Mouse (Mus musculus): Measurements from ENCODE around the gene Fads6. TPM values are rescaled to one million over a fixed set of nuclear protein-coding genes. Genes with fewer than 3 reads are reported as not detected.

Fads6 gene
- total RNA-seq, 2 experiments from 2014 or later: 1.2 TPM

Small RNA genes within 50 kb of the gene (microRNA-seq; reads per million reads assigned to microRNA genes)
- gene Gm25837 (ENCODE audit: borderline number of aligned reads in 2 of 2): 0 reads per million in 2 experiments

Other genes starting within 250 kb of the Fads6 start
- gene Cd300ld3, start 249.3 kb downstream of the Fads6 start, total RNA-seq (2021): 10 to 100 TPM in 1 of 2 experiments, 1 to 10 TPM in 1; 8.3 to 10.1 TPM
- under 1 TPM; 0.22 to 0.49 TPM for gene Cd300e, start 235.5 kb downstream of the Fads6 start, total RNA-seq (2021)
- gene Rab37, start 206.2 kb downstream of the Fads6 start, total RNA-seq (2021): under 1 TPM; 0.54 to 0.72 TPM
- gene Cd300lf, start 163.7 kb downstream of the Fads6 start, total RNA-seq (2021): under 1 TPM; 0.08 to 0.33 TPM
- gene Slc9a3r1, start 134.3 kb downstream of the Fads6 start, total RNA-seq (2021): 10 to 100 TPM in 1 of 2 experiments, 1 to 10 TPM in 1; 9.9 to 10.5 TPM
- 10 to 100 TPM; 10.4 to 12.5 TPM for gene Tmem104, start 110.2 kb downstream of the Fads6 start, total RNA-seq (2021)
- 10 to 100 TPM; 19.8 to 28.0 TPM for gene Nat9, start 109.8 kb downstream of the Fads6 start, total RNA-seq (2021)
- gene Grin2c, start 30.4 kb downstream of the Fads6 start, total RNA-seq (2021): under 1 TPM; 0.11 to 0.25 TPM
- 1 to 10 TPM; 9.5 to 9.7 TPM for gene Fdxr, start 20.6 kb downstream of the Fads6 start, total RNA-seq (2021)
- gene Otop2, start 9.5 kb upstream of the Fads6 start, total RNA-seq (2021): not detected
- gene Ush1g, start 24.4 kb upstream of the Fads6 start, total RNA-seq (2021): under 1 TPM in 1 of 2 experiments, not detected in 1; 0.14 TPM
- not detected for gene Otop3, start 37.1 kb upstream of the Fads6 start, total RNA-seq (2021)
- gene Hid1, start 70.1 kb upstream of the Fads6 start, total RNA-seq (2021): 1 to 10 TPM; 4.2 to 4.8 TPM
- 1 to 10 TPM; 5.8 to 5.9 TPM for gene Cdr2l, start 84.3 kb upstream of the Fads6 start, total RNA-seq (2021)
- gene Mrpl58, start 106.1 kb upstream of the Fads6 start, total RNA-seq (2021): 100 to 1,000 TPM; 134 to 149 TPM
- 1,000 to 10,000 TPM; 2,281 to 2,357 TPM for gene Atp5h, start 122.3 kb upstream of the Fads6 start, total RNA-seq (2021)
- gene Kctd2, start 122.5 kb upstream of the Fads6 start, total RNA-seq (2021): 10 to 100 TPM; 27.9 to 28.3 TPM
- gene Trim80, start 142.9 kb upstream of the Fads6 start, total RNA-seq (2021): not detected
- gene Slc16a5, start 164.8 kb upstream of the Fads6 start, total RNA-seq (2021): not detected
- gene Armc7, start 178.0 kb upstream of the Fads6 start, total RNA-seq (2021): 1 to 10 TPM; 1.5 to 2.4 TPM
- 10 to 100 TPM; 13.1 to 14.2 TPM for gene Nt5c, start 194.2 kb upstream of the Fads6 start, total RNA-seq (2021)
- 100 to 1,000 TPM; 124 to 143 TPM for gene Jpt1, start 216.7 kb upstream of the Fads6 start, total RNA-seq (2021)
- gene Sumo2, start 238.6 kb upstream of the Fads6 start, total RNA-seq (2021): 100 to 1,000 TPM; 165 to 185 TPM

All from heart, postnatal 36 days (tissue).